Mouse (Mus musculus) gonadal fat pad, adult 2 months (tissue): Measurements from ENCODE around the gene Ptk7. TPM values are rescaled to one million over a fixed set of nuclear protein-coding genes. Genes with fewer than 3 reads are reported as not detected.

Experiments used
- DNase-seq: peaks from one replicate; pipeline ENCODE4 v3.0.0-alpha.2; 2012; ENCODE audit warnings: low read depth
- polyA plus RNA-seq: library from polyadenylated mRNA; depleted of rRNA; stranded (reverse); fragments of >200 nt; gene quantifications from 2 replicates; pipeline ENCODE4 v1.2.3, GENCODE M21; 2012; rRNA removed

Gene Ptk7
- 15.7 and 22.4 TPM in 2 replicates for polyA plus RNA-seq

- DNase-seq = no peak
These were observed at the start of gene Ptk7 for GRCm38 (mm10) chr17:46628791-46629684. Gene Ptk7, minus strand, starts transcription at chr17:46629504.

- no peak for DNase-seq
These were observed 49.6 kb upstream of the Ptk7 start for GRCm38 (mm10) chr17:46678911-46679310.

GRCm38 (mm10) chr17:46678416-46678815 lies 49.1 kb upstream of the Ptk7 start, which contains the start of gene Mea1:
Gene Mea1, plus strand, starts transcription at chr17:46678793.
- DNase-seq = no peak

- no peak for DNase-seq
These were observed 45.4 kb upstream of the Ptk7 start for GRCm38 (mm10) chr17:46674530-46675283.

GRCm38 (mm10) chr17:46673850-46674529 lies 44.7 kb upstream of the Ptk7 start, which contains the start of gene Rrp36:
Gene Rrp36, minus strand, starts transcription at chr17:46674352.
- DNase-seq = peak; percentile 50

GRCm38 (mm10) chr17:46669911-46670310 lies 40.6 kb upstream of the Ptk7 start:
- DNase-seq = no peak

- no peak for DNase-seq
These were observed 38.4 kb upstream of the Ptk7 start for GRCm38 (mm10) chr17:46667712-46668111.

- DNase-seq = no peak
These were observed 33.4 kb upstream of the Ptk7 start for GRCm38 (mm10) chr17:46662730-46663129.

- DNase-seq = no peak
These were observed 32.7 kb upstream of the Ptk7 start for GRCm38 (mm10) chr17:46661981-46662380.

- DNase-seq = no peak
These were observed 32.0 kb upstream of the Ptk7 start for GRCm38 (mm10) chr17:46661351-46661750.

GRCm38 (mm10) chr17:46656054-46656453 lies 26.8 kb upstream of the Ptk7 start:
- DNase-seq = no peak

- no peak for DNase-seq
These were observed 22.6 kb upstream of the Ptk7 start for GRCm38 (mm10) chr17:46651755-46652547.

GRCm38 (mm10) chr17:46651292-46651691 lies 22.0 kb upstream of the Ptk7 start:
- no peak for DNase-seq

GRCm38 (mm10) chr17:46650232-46651031 lies 21.1 kb upstream of the Ptk7 start, which contains the start of gene Cul7:
Gene Cul7, plus strand, starts transcription at chr17:46650337.
- DNase-seq = no peak

GRCm38 (mm10) chr17:46649811-46650210 lies 20.5 kb upstream of the Ptk7 start:
- no peak for DNase-seq

- no peak for DNase-seq
These were observed 19.1 kb upstream of the Ptk7 start for GRCm38 (mm10) chr17:46648436-46648835.

- DNase-seq = no peak
These were observed 18.0 kb upstream of the Ptk7 start for GRCm38 (mm10) chr17:46647279-46647678.

- no peak for DNase-seq
These were observed 17.0 kb upstream of the Ptk7 start for GRCm38 (mm10) chr17:46646322-46646662.

- DNase-seq = peak; percentile 87
These were observed 16.4 kb upstream of the Ptk7 start, which contains the start of the genes Klc4 and Mrpl2 for GRCm38 (mm10) chr17:46645561-46646321. Gene Klc4, minus strand, starts transcription at chr17:46646022. Gene Mrpl2, plus strand, starts transcription at chr17:46646229.
